Mouse (Mus musculus) neural tube, embryonic 15.5 days (tissue): ENCODE results near the gene Setd6. TPM values are rescaled to one million over a fixed set of nuclear protein-coding genes. Genes with fewer than 3 reads are reported as not detected.

ENCODE experiments used
- ATAC-seq: fragments of 200-750 bp; cut with Nextera tagmentation; 2 replicates; pipeline ENCODE4 v1.8.0; 2017; ENCODE audit warnings: mild to moderate bottlenecking, moderate TSS enrichment, moderate library complexity; ENCODE audit not compliant: low FRiP score
- H3K27ac ChIP-seq: fragments of 300-500 bp; sonication (generic); replicated peaks from 2 replicates; pipeline ENCODE4 v1.5.1; 2015; ENCODE audit warnings: mild to moderate bottlenecking, inconsistent platforms
- H3K27me3 ChIP-seq: fragments of 300-500 bp; sonication (generic); replicated peaks from 2 replicates; pipeline ENCODE4 v1.6.1; 2015; ENCODE audit warnings: inconsistent platforms
- H3K36me3 ChIP-seq: fragments of 300-500 bp; sonication (generic); 2 replicates; pipeline ENCODE4 v1.6.1; 2015; ENCODE audit warnings: inconsistent platforms
- H3K4me1 ChIP-seq: fragments of 300-500 bp; sonication (generic); 2 replicates; pipeline ENCODE4 v1.6.1; 2015; ENCODE audit warnings: inconsistent platforms
- H3K4me2 ChIP-seq: fragments of 300-500 bp; sonication (generic); 2 replicates; pipeline ENCODE4 v1.6.1; 2015; ENCODE audit warnings: inconsistent platforms, mild to moderate bottlenecking, moderate library complexity
- H3K4me3 ChIP-seq: fragments of 300-500 bp; sonication (generic); replicated peaks from 2 replicates; pipeline ENCODE4 v1.5.1; 2015; ENCODE audit warnings: mild to moderate bottlenecking, inconsistent platforms
- H3K9ac ChIP-seq: fragments of 300-500 bp; sonication (generic); replicated peaks from 2 replicates; pipeline ENCODE4 v1.6.1; 2015; ENCODE audit warnings: mild to moderate bottlenecking, inconsistent platforms
- H3K9me3 ChIP-seq: fragments of 300-500 bp; sonication (generic); replicated peaks from 2 replicates; pipeline ENCODE4 v1.6.1; 2016; ENCODE audit warnings: inconsistent platforms
- WGBS: fragments of 180-500 bp; shearing (Covaris S2); methylation state at CpG from one replicate; pipeline ENCODE4 v1.1.7; 2015; ENCODE audit warnings: mixed read lengths; 5-methylcytosine and 5-hydroxymethylcytosine counted together
- polyA plus RNA-seq: library from polyadenylated mRNA; unstranded; fragments of >200 nt; fragmentation: Nextera tagmentation; extraction: Ambion mirVana; gene quantifications from 2 replicates; pipeline ENCODE4 v1.2.1, GENCODE M21; 2015

Setd6 gene
- polyA plus RNA-seq, 1 experiment from 2014 or later, result 34.8 TPM

- Histone ChIP-seq H3K4me3 (no peak overlapping the region), H3K4me1 (peaks cover 24% of the 10 kb centered on the region), H3K4me2 (no peak overlapping the region), H3K27me3 (0 out of 2 replicates have a peak, but pooled peaks cover 7% of the 10 kb centered on the region), H3K27ac (no peak overlapping the region), H3K9me3 (no peaks in the 10 kb centered on the region), H3K36me3 (no peaks in the 10 kb centered on the region), H3K9ac (no peak overlapping the region; the same call in 1 of the 2 replicates)
- 7% methylated on average over 6 of the region's 6 CpGs for WGBS
- no peak for ATAC-seq
Observed at GRCm38 (mm10) chr8:95694631-95695030, 21.1 kb upstream of the Setd6 start.

- Histone ChIP-seq H3K4me1 (peaks cover 44% of the 10 kb centered on the region), H3K27me3 (0 out of 2 replicates have a peak, but pooled peaks cover 7% of the 10 kb centered on the region), H3K36me3 (no peaks in the 10 kb centered on the region), H3K9ac (no peak overlapping the region), H3K4me2 (peak overlapping the region; percentile 38), H3K27ac (no peak overlapping the region), H3K9me3 (no peaks in the 10 kb centered on the region), H3K4me3 (no peak overlapping the region)
- WGBS, result 63% methylated on average over 8 of the region's 8 CpGs
- no peak for ATAC-seq
Observed at GRCm38 (mm10) chr8:95696661-95697060, 19.0 kb upstream of the Setd6 start.

- no peak overlapping the region for H3K4me3 ChIP-seq
- H3K27ac ChIP-seq, result no peak overlapping the region
- ATAC-seq, result peak; percentile 48
- H3K4me2 ChIP-seq, result peak overlapping the region; percentile 38
- no peaks in the 10 kb centered on the region for H3K36me3 ChIP-seq
- H3K4me1 ChIP-seq, result peaks cover 49% of the 10 kb centered on the region
- H3K9me3 ChIP-seq, result no peaks in the 10 kb centered on the region
- WGBS, result 3% methylated on average over 11 of the region's 11 CpGs
- 0 out of 2 replicates have a peak, but pooled peaks cover 7% of the 10 kb centered on the region for H3K27me3 ChIP-seq
- H3K9ac ChIP-seq, result no peak overlapping the region
Observed at GRCm38 (mm10) chr8:95697128-95697527, 18.6 kb upstream of the Setd6 start.

- H3K27ac ChIP-seq, result no peak overlapping the region
- H3K9me3 ChIP-seq, result no peaks in the 10 kb centered on the region
- no peak overlapping the region for H3K9ac ChIP-seq
- H3K4me1 ChIP-seq, result peaks cover 54% of the 10 kb centered on the region
- no peak overlapping the region for H3K4me2 ChIP-seq
- H3K27me3 ChIP-seq, result 0 out of 2 replicates have a peak, but pooled peaks cover 7% of the 10 kb centered on the region
- no peak overlapping the region for H3K4me3 ChIP-seq
- 49% methylated on average over 6 of the region's 6 CpGs for WGBS
- no peaks in the 10 kb centered on the region for H3K36me3 ChIP-seq
- ATAC-seq, result no peak
Observed at GRCm38 (mm10) chr8:95698179-95698578, 17.5 kb upstream of the Setd6 start.

- H3K27ac ChIP-seq, result peak overlapping the region; percentile 61
- no peak overlapping the region for H3K4me3 ChIP-seq
- 0 out of 2 replicates have a peak, but pooled peaks cover 7% of the 10 kb centered on the region for H3K27me3 ChIP-seq
- peak overlapping the region; percentile 24; the same call in 1 of the 2 replicates for H3K4me2 ChIP-seq
- H3K36me3 ChIP-seq, result no peaks in the 10 kb centered on the region
- no peak for ATAC-seq
- H3K4me1 ChIP-seq, result peaks cover 62% of the 10 kb centered on the region
- no peak overlapping the region for H3K9ac ChIP-seq
- H3K9me3 ChIP-seq, result no peaks in the 10 kb centered on the region
- 26% methylated on average over 9 of the region's 9 CpGs for WGBS
Observed at GRCm38 (mm10) chr8:95700282-95700681, 15.4 kb upstream of the Setd6 start.

GRCm38 (mm10) chr8:95701809-95702208 lies 13.9 kb upstream of the Setd6 start:
- 0 out of 2 replicates have a peak overlapping the region, but pooled peaks have one; percentile 89 for H3K4me2 ChIP-seq
- no peak overlapping the region for H3K9ac ChIP-seq
- no peak overlapping the region; the same call in 1 of the 2 replicates for H3K27ac ChIP-seq
- 96% methylated on average over 4 of the region's 4 CpGs for WGBS
- peaks cover 66% of the 10 kb centered on the region for H3K4me1 ChIP-seq
- H3K36me3 ChIP-seq, result peaks cover 10% of the 10 kb centered on the region
- ATAC-seq, result no peak
- no peaks in the 10 kb centered on the region for H3K9me3 ChIP-seq
- no peak overlapping the region for H3K4me3 ChIP-seq
- H3K27me3 ChIP-seq, result 0 out of 2 replicates have a peak, but pooled peaks cover 7% of the 10 kb centered on the region

GRCm38 (mm10) chr8:95702480-95703446 lies 12.9 kb upstream of the Setd6 start:
- H3K4me2 ChIP-seq, result peak overlapping the region; percentile 89
- peaks cover 18% of the 10 kb centered on the region for H3K36me3 ChIP-seq
- 2% methylated on average over 34 of the region's 34 CpGs for WGBS
- H3K27ac ChIP-seq, result peak overlapping the region; percentile 87
- 0 out of 2 replicates have a peak, but pooled peaks cover 2% of the 10 kb centered on the region for H3K27me3 ChIP-seq
- H3K9me3 ChIP-seq, result no peaks in the 10 kb centered on the region
- H3K9ac ChIP-seq, result peak overlapping the region; percentile 94
- ATAC-seq, result peak; percentile 94
- peaks cover 60% of the 10 kb centered on the region for H3K4me1 ChIP-seq
- H3K4me3 ChIP-seq, result peak overlapping the region; percentile 75

- ATAC-seq, result peak; percentile 54
- Histone ChIP-seq H3K9me3 (no peaks in the 10 kb centered on the region), H3K36me3 (peaks cover 27% of the 10 kb centered on the region), H3K4me2 (peak overlapping the region; percentile 89), H3K27ac (peak overlapping the region; percentile 87), H3K9ac (peak overlapping the region; percentile 94), H3K4me1 (peaks cover 60% of the 10 kb centered on the region), H3K27me3 (no peaks in the 10 kb centered on the region), H3K4me3 (peak overlapping the region; percentile 75)
- under 1% methylated on average over 15 of the region's 15 CpGs for WGBS
Observed at GRCm38 (mm10) chr8:95703461-95704260, 12.0 kb upstream of the Setd6 start.

- no peak for ATAC-seq
- no peaks in the 10 kb centered on the region for H3K27me3 ChIP-seq
- peaks cover 59% of the 10 kb centered on the region for H3K4me1 ChIP-seq
- peak overlapping the region; percentile 75 for H3K4me3 ChIP-seq
- H3K36me3 ChIP-seq, result peaks cover 36% of the 10 kb centered on the region
- H3K9me3 ChIP-seq, result no peaks in the 10 kb centered on the region
- peak overlapping the region; percentile 94; the same call in 1 of the 2 replicates for H3K9ac ChIP-seq
- peak overlapping the region; percentile 89 for H3K4me2 ChIP-seq
- H3K27ac ChIP-seq, result peak overlapping the region; percentile 87
- WGBS, result 89% methylated on average over 3 of the region's 3 CpGs
Observed at GRCm38 (mm10) chr8:95704538-95704937, 11.1 kb upstream of the Setd6 start.

GRCm38 (mm10) chr8:95709579-95709978 lies 6.1 kb upstream of the Setd6 start:
- no peak for ATAC-seq
- H3K36me3 ChIP-seq, result peaks cover 65% of the 10 kb centered on the region
- H3K9ac ChIP-seq, result no peak overlapping the region
- no peaks in the 10 kb centered on the region for H3K27me3 ChIP-seq
- peaks cover 15% of the 10 kb centered on the region for H3K4me1 ChIP-seq
- no peaks in the 10 kb centered on the region for H3K9me3 ChIP-seq
- H3K4me2 ChIP-seq, result no peak overlapping the region
- H3K27ac ChIP-seq, result no peak overlapping the region
- WGBS, result 87% methylated on average over 7 of the region's 7 CpGs
- no peak overlapping the region for H3K4me3 ChIP-seq

- Histone ChIP-seq H3K4me1 (peaks cover 8% of the 10 kb centered on the region), H3K9ac (no peak overlapping the region), H3K4me3 (no peak overlapping the region), H3K27ac (no peak overlapping the region), H3K36me3 (peaks cover 63% of the 10 kb centered on the region), H3K9me3 (no peaks in the 10 kb centered on the region), H3K27me3 (no peaks in the 10 kb centered on the region), H3K4me2 (no peak overlapping the region)
- no peak for ATAC-seq
- WGBS, result 72% methylated on average over 3 of the region's 3 CpGs
Observed at GRCm38 (mm10) chr8:95711029-95711428, 4.7 kb upstream of the Setd6 start.
